Mouse (Mus musculus): Measurements from ENCODE around the gene Cacng5. TPM values are rescaled to one million over a fixed set of nuclear protein-coding genes. Genes with fewer than 3 reads are reported as not detected.
A peak's percentile ranks its signal among the peaks of the same experiment; 100 is the strongest.

Cacng5 gene
- polyA plus RNA-seq (2016; fragmentation: Nextera tagmentation; extraction: Ambion mirVana): 4.8 and 5.0 TPM in 2 replicates

DNA sequence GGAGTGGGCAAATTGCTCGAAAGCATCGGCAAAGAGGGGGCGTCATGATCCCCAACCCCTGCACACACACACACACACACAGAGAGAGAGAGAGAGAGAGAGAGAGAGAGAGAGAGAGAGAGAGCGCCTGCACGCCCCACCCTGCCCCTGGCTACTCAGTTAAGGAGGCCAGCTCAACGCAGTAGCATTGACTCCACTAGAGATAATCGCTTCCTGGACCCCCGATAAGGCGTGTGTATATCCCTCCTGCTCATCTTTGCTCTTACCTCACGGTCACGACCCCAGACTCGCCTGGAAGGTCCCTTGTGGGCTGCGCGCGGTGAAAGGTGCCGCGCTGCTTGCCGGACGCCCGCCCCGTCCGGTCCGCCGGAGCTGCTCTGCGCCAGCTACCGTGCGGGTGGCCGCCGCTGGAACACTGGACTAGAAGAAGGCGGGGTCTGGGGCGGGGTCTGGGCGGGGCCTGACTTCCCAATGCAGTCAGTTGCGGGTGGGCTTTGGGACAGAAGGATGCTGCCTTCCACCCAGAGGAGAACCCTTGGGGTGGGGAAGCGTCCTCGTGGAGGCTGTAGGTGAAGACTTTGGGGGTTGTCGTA, at the start of gene Cacng5:
TSS of gene Cacng5 (minus strand) at position 422 of the 593 bp plus-strand sequence.
- Histone ChIP-seq H3K27ac (no peak within 1 kb of the TSS), H3K36me3 (no peaks in the 10 kb centered on the region), H3K9me3 (no peaks in the 10 kb centered on the region), H3K27me3 (replicated peaks) (peaks cover 26% of the 10 kb centered on the region), H3K4me1 (peaks cover 15% of the 10 kb centered on the region), H3K4me2 (replicated peaks) (peak within 1 kb of the TSS; percentile 63), H3K9ac (peak within 1 kb of the TSS; percentile 46), H3K4me3 (peak within 1 kb of the TSS; percentile 40)
- WGBS: 5% methylated on average over 36 of the region's 36 CpGs
- peak; percentile 83 for ATAC-seq (ENCODE audit: low FRiP score, low read depth)

DNA sequence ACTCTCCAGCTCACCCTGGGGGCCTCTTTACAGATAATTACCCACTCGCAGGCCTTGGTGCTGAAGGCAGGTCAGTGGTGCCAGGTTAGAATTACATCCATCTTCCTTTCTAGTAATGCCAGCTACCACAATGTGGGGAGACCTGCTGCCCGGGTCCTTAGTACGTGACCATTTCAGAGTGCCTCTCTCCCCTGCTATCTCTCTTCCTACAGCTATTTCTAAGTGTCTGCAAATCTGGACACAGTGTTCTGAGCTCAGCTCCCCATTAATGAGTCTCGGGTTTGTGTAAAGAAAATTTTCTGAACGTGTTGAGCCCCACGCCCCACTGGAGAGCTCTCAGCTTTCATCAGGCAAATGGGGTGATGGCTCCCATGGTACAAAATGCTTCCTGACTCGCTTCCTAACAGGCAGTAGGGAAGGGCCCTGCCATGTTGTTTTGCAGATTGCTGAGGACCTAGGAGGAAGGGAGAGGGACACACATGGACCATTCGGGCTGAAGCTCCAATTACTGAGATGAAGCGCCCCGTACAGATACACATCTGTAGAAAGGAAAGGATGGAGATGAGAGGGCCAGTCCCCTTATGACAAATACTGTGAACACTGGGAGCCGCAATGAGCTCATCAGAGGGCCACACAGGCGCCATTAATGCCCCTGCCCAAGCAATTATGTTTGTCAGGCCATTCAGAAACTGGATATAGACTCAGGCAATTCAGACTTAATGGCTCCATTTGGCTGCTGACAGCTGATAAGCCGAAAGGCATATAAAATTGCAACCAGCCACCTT, 42.9 kb upstream of the Cacng5 start:
- H3K4me2 ChIP-seq (replicated peaks): no peak overlapping the region
- H3K9me3 ChIP-seq: no peaks in the 10 kb centered on the region
- ATAC-seq (ENCODE audit: low FRiP score, low read depth): no peak
- H3K27ac ChIP-seq: peak overlapping the region; percentile 26; the same call in 1 of the 2 replicates
- no peak overlapping the region for H3K9ac ChIP-seq
- 59% methylated on average over 13 of the region's 13 CpGs for WGBS
- H3K27me3 ChIP-seq (replicated peaks): no peaks in the 10 kb centered on the region
- H3K4me1 ChIP-seq: peaks cover 7% of the 10 kb centered on the region; the same call in 1 of the 2 replicates
- H3K4me3 ChIP-seq: no peak overlapping the region
- no peaks in the 10 kb centered on the region for H3K36me3 ChIP-seq

GRCm38 (mm10) chr11:107955191-107956062, 40.6 kb upstream of the Cacng5 start:
- Histone ChIP-seq H3K4me3 (no peak overlapping the region), H3K4me1 (peaks cover 7% of the 10 kb centered on the region; the same call in 1 of the 2 replicates), H3K27ac (no peak overlapping the region), H3K4me2 (replicated peaks) (no peak overlapping the region), H3K36me3 (no peaks in the 10 kb centered on the region), H3K27me3 (replicated peaks) (no peaks in the 10 kb centered on the region), H3K9me3 (no peaks in the 10 kb centered on the region), H3K9ac (no peak overlapping the region)
- no peak for ATAC-seq (ENCODE audit: low FRiP score, low read depth)
- 86% methylated on average over 10 of the region's 10 CpGs for WGBS

GRCm38 (mm10) chr11:107951431-107951830, 36.6 kb upstream of the Cacng5 start:
- Histone ChIP-seq H3K27ac (no peak overlapping the region), H3K9me3 (no peaks in the 10 kb centered on the region), H3K9ac (no peak overlapping the region), H3K4me1 (no peaks in the 10 kb centered on the region), H3K36me3 (no peaks in the 10 kb centered on the region), H3K4me2 (replicated peaks) (no peak overlapping the region), H3K4me3 (no peak overlapping the region), H3K27me3 (replicated peaks) (no peaks in the 10 kb centered on the region)
- ATAC-seq (ENCODE audit: low FRiP score, low read depth): no peak
- WGBS: 92% methylated on average over 11 of the region's 11 CpGs

DNA sequence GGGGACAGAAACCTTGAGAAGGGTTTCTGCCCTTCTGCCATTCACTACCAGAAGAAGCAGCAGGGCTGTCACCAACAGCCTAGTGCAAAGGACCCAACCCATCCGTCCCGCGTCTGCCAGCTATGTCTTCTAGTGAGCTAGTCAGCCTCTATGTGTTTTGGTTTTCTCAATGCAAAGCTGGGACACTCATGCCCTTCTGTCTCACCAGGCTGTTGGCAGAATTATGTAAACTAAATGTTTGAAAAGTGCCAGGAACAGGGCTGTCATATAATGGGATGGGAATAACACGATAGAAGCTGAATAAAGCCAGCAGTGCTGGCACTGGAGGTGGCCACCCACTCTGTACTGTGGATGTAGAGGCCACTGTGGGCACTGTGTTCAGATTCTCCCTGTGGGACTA, 35.8 kb upstream of the Cacng5 start:
- H3K4me1 ChIP-seq: no peaks in the 10 kb centered on the region
- 95% methylated on average over 4 of the region's 4 CpGs for WGBS
- no peaks in the 10 kb centered on the region for H3K9me3 ChIP-seq
- H3K4me2 ChIP-seq (replicated peaks): no peak overlapping the region
- no peak overlapping the region for H3K4me3 ChIP-seq
- H3K9ac ChIP-seq: no peak overlapping the region
- H3K27ac ChIP-seq: no peak overlapping the region
- ATAC-seq (ENCODE audit: low FRiP score, low read depth): no peak
- no peaks in the 10 kb centered on the region for H3K27me3 ChIP-seq (replicated peaks)
- H3K36me3 ChIP-seq: no peaks in the 10 kb centered on the region

- no peaks in the 10 kb centered on the region for H3K27me3 ChIP-seq (replicated peaks)
- WGBS: 80% methylated on average over 9 of the region's 9 CpGs
- H3K4me2 ChIP-seq (replicated peaks): no peak overlapping the region
- H3K27ac ChIP-seq: no peak overlapping the region
- no peak for ATAC-seq (ENCODE audit: low FRiP score, low read depth)
- no peaks in the 10 kb centered on the region for H3K4me1 ChIP-seq
- H3K4me3 ChIP-seq: no peak overlapping the region
- no peaks in the 10 kb centered on the region for H3K9me3 ChIP-seq
- H3K36me3 ChIP-seq: no peaks in the 10 kb centered on the region
- H3K9ac ChIP-seq: no peak overlapping the region
Measured at GRCm38 (mm10) chr11:107950211-107950610, 35.4 kb upstream of the Cacng5 start.

DNA sequence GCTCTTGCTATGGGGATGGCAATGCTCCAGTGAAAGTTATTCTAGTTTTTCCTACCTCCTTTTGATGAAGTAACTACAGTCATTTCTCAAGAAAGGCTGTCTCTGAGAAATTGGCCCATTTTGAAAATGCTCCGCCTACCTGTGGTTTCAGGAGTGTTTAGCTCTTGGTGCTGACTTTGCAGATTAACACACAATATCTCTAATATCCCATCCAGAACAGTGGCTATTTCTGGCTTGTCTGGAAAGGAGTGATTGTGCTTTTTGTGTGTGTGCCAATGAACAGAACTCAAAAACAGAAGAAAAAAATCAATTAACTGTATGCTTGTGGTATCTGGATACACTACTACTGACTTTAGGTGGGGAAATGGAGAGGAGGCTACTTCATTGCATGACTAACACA, 33.1 kb upstream of the Cacng5 start:
- Histone ChIP-seq H3K36me3 (no peaks in the 10 kb centered on the region), H3K4me1 (no peaks in the 10 kb centered on the region), H3K4me2 (replicated peaks) (no peak overlapping the region), H3K27me3 (replicated peaks) (no peaks in the 10 kb centered on the region), H3K9me3 (no peaks in the 10 kb centered on the region), H3K9ac (no peak overlapping the region), H3K4me3 (no peak overlapping the region), H3K27ac (no peak overlapping the region)
- 91% methylated on average over 1 of the region's 1 CpGs for WGBS
- ATAC-seq (ENCODE audit: low FRiP score, low read depth): no peak

GRCm38 (mm10) chr11:107946823-107947222, 32.0 kb upstream of the Cacng5 start:
- Histone ChIP-seq H3K27ac (no peak overlapping the region), H3K4me3 (no peak overlapping the region), H3K4me1 (no peaks in the 10 kb centered on the region), H3K9me3 (no peaks in the 10 kb centered on the region), H3K4me2 (replicated peaks) (no peak overlapping the region), H3K27me3 (replicated peaks) (no peaks in the 10 kb centered on the region), H3K9ac (no peak overlapping the region), H3K36me3 (no peaks in the 10 kb centered on the region)
- no peak for ATAC-seq (ENCODE audit: low FRiP score, low read depth)
- WGBS: 70% methylated on average over 5 of the region's 5 CpGs

- 94% methylated on average over 2 of the region's 2 CpGs for WGBS
- H3K36me3 ChIP-seq: no peaks in the 10 kb centered on the region
- H3K9me3 ChIP-seq: 0 out of 2 replicates have a peak, but pooled peaks cover 4% of the 10 kb centered on the region
- H3K4me2 ChIP-seq (replicated peaks): no peak overlapping the region
- H3K27me3 ChIP-seq (replicated peaks): no peaks in the 10 kb centered on the region
- H3K4me1 ChIP-seq: no peaks in the 10 kb centered on the region
- no peak overlapping the region for H3K27ac ChIP-seq
- no peak overlapping the region for H3K9ac ChIP-seq
- ATAC-seq (ENCODE audit: low FRiP score, low read depth): no peak
- H3K4me3 ChIP-seq: no peak overlapping the region
Measured at GRCm38 (mm10) chr11:107936929-107937328, 22.1 kb upstream of the Cacng5 start.

DNA sequence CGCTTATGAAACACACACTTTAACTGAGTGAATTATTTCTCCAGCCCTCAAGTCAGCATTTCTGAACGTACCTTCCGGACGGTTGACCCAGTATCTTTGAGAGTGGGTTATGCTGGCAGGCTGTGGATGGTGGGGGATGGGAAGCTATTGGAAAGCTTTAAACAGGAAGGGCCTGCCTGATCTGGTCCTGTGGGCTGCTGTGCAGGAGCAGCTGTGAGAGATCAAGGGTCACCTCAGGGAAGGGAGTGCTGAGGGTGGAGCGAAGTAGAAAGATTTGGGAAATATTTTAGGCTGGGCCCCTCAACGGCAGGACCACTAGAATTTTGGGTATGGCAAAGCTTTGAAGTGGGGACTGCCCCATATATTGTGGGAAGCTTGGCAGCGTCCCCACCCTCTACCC, 16.9 kb upstream of the Cacng5 start:
- Histone ChIP-seq H3K4me3 (no peak overlapping the region), H3K27me3 (replicated peaks) (no peaks in the 10 kb centered on the region), H3K4me2 (replicated peaks) (no peak overlapping the region), H3K27ac (no peak overlapping the region), H3K9me3 (no peaks in the 10 kb centered on the region), H3K4me1 (no peaks in the 10 kb centered on the region), H3K36me3 (no peaks in the 10 kb centered on the region), H3K9ac (no peak overlapping the region)
- no peak for ATAC-seq (ENCODE audit: low FRiP score, low read depth)
- 85% methylated on average over 7 of the region's 7 CpGs for WGBS

DNA sequence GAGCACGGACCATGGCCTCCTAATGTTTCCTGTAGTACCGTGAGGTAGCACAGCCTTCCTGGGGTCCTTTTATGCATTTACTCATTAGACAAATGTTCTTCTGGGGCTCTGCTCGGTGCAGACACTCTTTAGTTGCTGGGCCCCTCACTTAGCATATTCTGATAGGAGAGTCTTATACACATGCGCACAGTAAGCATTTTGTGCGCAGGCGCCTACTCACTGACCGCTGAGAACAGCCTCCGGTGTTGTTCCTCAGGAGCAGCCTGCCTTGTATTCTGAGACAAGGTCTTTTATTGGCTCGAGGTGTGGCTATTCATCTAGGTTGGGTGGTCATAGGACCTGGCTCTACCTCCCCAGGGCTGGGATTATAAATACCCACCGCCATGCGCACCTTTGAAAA, 16.4 kb upstream of the Cacng5 start:
- 88% methylated on average over 11 of the region's 11 CpGs for WGBS
- Histone ChIP-seq H3K36me3 (no peaks in the 10 kb centered on the region), H3K27ac (no peak overlapping the region), H3K9me3 (no peaks in the 10 kb centered on the region), H3K4me1 (no peaks in the 10 kb centered on the region), H3K27me3 (replicated peaks) (no peaks in the 10 kb centered on the region), H3K9ac (no peak overlapping the region), H3K4me3 (no peak overlapping the region), H3K4me2 (replicated peaks) (no peak overlapping the region)
- no peak for ATAC-seq (ENCODE audit: low FRiP score, low read depth)

DNA sequence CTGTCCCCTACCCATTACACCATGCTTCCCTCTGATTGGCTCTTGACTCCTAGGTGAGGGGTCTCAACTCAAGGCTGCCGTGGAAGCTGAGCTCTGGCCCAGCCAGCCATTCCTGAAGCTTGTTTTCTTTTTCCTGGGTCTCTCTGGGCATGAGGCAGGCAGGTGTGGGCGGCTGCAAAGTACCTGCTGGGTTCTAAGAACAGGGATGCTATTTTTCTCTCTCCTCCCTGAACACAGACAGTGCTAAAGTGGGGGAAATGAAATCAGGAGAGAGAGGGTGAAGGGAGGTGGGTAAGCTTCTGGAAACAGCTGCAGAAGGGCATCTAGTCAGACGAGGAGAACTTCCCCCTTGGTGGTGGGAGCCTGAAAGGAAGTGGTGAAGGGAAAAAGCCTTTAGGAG, 14.9 kb upstream of the Cacng5 start:
- Histone ChIP-seq H3K27me3 (replicated peaks) (no peaks in the 10 kb centered on the region), H3K4me2 (replicated peaks) (no peak overlapping the region), H3K36me3 (no peaks in the 10 kb centered on the region), H3K4me3 (no peak overlapping the region), H3K9ac (no peak overlapping the region), H3K9me3 (no peaks in the 10 kb centered on the region), H3K4me1 (no peaks in the 10 kb centered on the region), H3K27ac (no peak overlapping the region)
- WGBS: 49% methylated on average over 3 of the region's 3 CpGs
- no peak for ATAC-seq (ENCODE audit: low FRiP score, low read depth)
